Mouse (Mus musculus) midbrain, embryonic 10.5 days (tissue): ENCODE data around the gene Adgrb2. TPM values are rescaled to one million over a fixed set of nuclear protein-coding genes. Genes with fewer than 3 reads are reported as not detected.

Experiments
- DNase-seq: peaks from one replicate; pipeline ENCODE4 v3.0.0-alpha.2; 2017; ENCODE audit warnings: low spot score
- H3K27ac ChIP-seq: fragments of 300-500 bp; sonication (generic); replicated peaks from 2 replicates; pipeline ENCODE4 v1.5.1; 2016; ENCODE audit warnings: mild to moderate bottlenecking
- H3K27me3 ChIP-seq: fragments of 300-500 bp; sonication (generic); 2 replicates; pipeline ENCODE4 v1.6.1; 2016; ENCODE audit warnings: low read depth, mild to moderate bottlenecking; ENCODE audit not compliant: poor library complexity, severe bottlenecking
- H3K36me3 ChIP-seq: fragments of 300-500 bp; sonication (generic); 2 replicates; pipeline ENCODE4 v1.6.1; 2016; ENCODE audit warnings: mild to moderate bottlenecking, moderate library complexity
- H3K4me1 ChIP-seq: fragments of 300-500 bp; sonication (generic); 2 replicates; pipeline ENCODE4 v1.6.1; 2016
- H3K4me3 ChIP-seq: fragments of 300-500 bp; sonication (generic); 2 replicates; pipeline ENCODE4 v1.5.1; 2016; ENCODE audit warnings: mild to moderate bottlenecking, moderate library complexity
- H3K9me3 ChIP-seq: fragments of 300-500 bp; sonication (generic); replicated peaks from 2 replicates; pipeline ENCODE4 v1.6.1; 2016; ENCODE audit warnings: mild to moderate bottlenecking
- WGBS: fragments of 180-500 bp; shearing (Covaris S2); methylation state at CpG from one replicate; pipeline ENCODE4 v1.1.7; 2016; 5-methylcytosine and 5-hydroxymethylcytosine counted together
- polyA plus RNA-seq: library from polyadenylated mRNA; unstranded; fragments of >200 nt; fragmentation: Nextera tagmentation; extraction: Ambion mirVana; gene quantifications from 2 replicates; pipeline ENCODE4 v1.2.1, GENCODE M21; 2016

Adgrb2 gene
- polyA plus RNA-seq, 1 experiment from 2014 or later: 2.0 TPM

DNA sequence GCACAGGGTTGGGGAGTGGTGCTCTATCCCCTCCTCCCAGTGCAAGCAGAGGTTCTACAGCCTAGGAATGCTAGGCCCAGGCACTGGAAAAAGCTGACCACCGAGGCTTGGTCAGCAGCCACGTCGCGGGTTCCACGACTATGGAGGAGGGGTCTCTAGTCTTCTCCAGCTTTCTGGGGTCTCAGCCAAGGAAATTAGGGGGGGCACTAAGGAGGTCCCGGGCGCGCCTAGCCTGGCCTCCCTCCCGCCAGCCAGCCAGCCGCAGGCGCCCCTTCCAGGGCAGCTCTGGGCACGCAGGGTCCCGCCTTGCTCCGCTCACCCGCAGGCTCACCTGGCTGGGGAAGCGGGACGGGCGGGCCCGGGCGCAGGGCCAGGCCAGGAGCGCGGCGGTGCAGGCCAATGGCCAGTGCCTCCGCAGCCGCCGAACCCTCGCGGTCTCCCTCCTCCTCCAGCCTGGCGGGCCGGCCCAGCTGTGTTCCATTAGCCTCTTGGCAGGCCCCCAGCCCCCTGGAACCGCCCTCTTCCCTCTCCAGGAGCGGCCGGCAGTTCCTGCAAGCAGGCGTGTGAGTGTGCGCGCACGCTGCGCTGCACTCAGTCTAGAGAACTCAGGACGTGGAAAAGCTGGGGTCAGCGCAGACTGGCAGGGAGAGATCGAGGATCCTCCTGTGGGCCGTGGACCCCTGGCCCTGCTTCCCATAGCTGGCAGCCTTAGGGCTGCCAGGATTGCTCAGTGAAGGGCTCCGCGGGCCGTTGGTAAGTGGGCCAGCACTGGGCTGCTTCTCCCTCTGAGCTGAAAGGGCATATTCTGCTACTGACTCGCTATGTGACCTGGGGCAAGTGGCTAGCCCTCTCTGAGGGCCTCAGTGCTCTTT, 62.9 kb downstream of the Adgrb2 start, which contains the start of gene Col16a1:
TSS of gene Col16a1 (plus strand) at position 510 of the 872 bp plus-strand sequence.
- Histone ChIP-seq H3K9me3 (no peaks in the 10 kb centered on the region), H3K27ac (peak within 1 kb of the TSS; percentile 81), H3K4me3 (peak within 1 kb of the TSS; percentile 59), H3K27me3 (peaks cover 60% of the 10 kb centered on the region), H3K36me3 (no peaks in the 10 kb centered on the region), H3K4me1 (peaks cover 22% of the 10 kb centered on the region)
- peak; percentile 73 for DNase-seq
- WGBS: 3% methylated on average over 46 of the region's 46 CpGs

DNA sequence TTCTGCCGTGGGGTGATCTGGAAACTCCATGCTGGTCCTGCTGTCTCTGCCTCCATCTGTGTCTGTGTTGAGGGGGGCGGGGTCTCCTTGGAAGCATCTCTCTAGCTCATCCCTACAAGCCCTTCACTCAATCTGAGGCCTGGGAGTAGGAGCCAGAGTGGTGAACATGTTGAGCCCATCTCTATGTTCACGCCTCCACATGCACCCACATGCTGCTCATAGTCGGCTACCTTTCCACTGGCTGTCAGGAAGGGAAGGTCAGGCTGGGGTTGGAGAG, 63.5 kb downstream of the Adgrb2 start:
- peaks cover 60% of the 10 kb centered on the region for H3K27me3 ChIP-seq
- peak overlapping the region; percentile 81 for H3K27ac ChIP-seq
- H3K36me3 ChIP-seq: no peaks in the 10 kb centered on the region
- peaks cover 22% of the 10 kb centered on the region for H3K4me1 ChIP-seq
- H3K9me3 ChIP-seq: no peaks in the 10 kb centered on the region
- WGBS: 34% methylated on average over 4 of the region's 4 CpGs
- peak overlapping the region; percentile 59 for H3K4me3 ChIP-seq
- DNase-seq: no peak

DNA sequence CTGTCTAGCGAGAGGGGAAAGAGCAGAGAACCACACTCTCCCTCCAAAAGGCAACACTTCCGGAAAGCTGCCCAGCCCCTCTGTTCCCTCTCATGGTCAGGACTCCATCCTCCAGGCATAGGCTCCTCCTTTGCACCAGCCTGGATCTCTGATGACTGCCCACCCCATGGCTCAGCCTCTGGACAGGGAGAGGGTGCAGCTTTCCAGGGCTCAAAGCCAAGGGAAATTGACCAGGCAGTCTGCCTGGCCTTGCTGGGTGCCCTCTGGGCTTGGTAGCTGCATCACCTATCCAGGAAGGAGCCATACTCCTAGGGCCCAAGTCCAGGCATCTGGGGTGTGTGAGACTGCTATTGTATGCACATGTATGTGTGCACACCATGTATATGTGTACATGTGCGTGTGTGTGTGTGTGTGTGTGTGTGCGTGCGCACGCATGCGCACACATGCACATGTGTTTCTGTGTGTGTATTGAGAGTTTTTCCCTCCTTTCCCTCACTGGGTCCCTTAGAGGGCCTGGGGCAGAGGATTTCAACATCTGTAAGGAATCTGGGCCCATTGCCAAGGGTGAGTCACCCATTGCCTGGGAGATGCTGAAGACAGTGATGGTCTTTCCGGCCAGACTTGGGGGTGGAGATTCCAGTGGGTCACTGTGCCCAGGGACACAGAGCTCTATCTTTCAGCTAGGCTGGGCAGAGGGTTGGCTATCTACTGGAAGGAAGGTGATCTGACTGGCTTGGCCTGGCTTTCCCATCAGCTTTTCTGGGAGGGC, 65.6 kb downstream of the Adgrb2 start:
- H3K27ac ChIP-seq: no peak overlapping the region
- H3K36me3 ChIP-seq: no peaks in the 10 kb centered on the region
- H3K27me3 ChIP-seq: peaks cover 61% of the 10 kb centered on the region
- DNase-seq: no peak
- peaks cover 25% of the 10 kb centered on the region for H3K4me1 ChIP-seq
- no peak overlapping the region for H3K4me3 ChIP-seq
- 91% methylated on average over 8 of the region's 8 CpGs for WGBS
- H3K9me3 ChIP-seq: no peaks in the 10 kb centered on the region

DNA sequence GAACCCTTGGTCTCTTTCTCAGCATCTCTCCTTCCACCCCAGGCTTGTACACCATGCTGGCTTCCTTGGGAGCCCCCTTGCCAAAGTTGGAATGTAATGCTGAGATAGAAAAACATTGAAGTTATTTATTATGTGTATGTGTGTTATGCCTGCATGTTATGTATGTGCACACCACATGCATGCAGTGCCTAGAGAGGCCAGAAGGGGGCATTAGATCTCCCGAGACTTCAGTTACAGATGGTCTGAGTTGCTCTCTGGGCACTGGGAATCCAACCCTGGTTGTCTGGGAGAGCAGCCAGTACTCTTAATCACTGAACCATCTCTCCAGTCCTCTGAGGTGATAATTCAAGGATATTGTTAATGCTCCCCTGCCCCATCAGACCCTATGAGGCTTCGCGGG, 67.6 kb downstream of the Adgrb2 start:
- Histone ChIP-seq H3K27ac (no peak overlapping the region), H3K4me1 (peaks cover 33% of the 10 kb centered on the region), H3K4me3 (no peak overlapping the region), H3K36me3 (no peaks in the 10 kb centered on the region), H3K9me3 (no peaks in the 10 kb centered on the region), H3K27me3 (peaks cover 40% of the 10 kb centered on the region)
- whole genome bisulfite sequencing: 95% methylated on average over 3 of the region's 3 CpGs
- no peak for DNase-seq

DNA sequence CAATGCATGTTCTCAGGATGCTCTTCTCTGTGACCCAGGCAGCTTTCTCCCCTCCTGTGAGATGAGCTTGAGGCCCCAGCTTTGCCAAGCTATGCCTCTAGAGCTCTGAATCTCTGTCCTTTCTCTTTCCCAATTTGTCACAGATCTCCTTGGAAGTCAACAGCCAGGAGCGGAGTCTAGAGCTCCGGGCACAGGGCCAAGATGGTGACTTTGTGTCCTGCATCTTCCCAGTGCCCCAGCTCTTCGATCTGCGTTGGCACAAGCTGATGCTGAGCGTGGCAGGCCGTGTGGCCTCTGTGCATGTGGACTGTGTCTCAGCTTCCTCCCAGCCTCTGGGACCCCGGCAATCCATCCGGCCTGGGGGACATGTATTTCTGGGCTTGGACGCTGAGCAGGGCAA, 68.4 kb downstream of the Adgrb2 start:
- Histone ChIP-seq H3K27me3 (peaks cover 32% of the 10 kb centered on the region), H3K36me3 (no peaks in the 10 kb centered on the region), H3K9me3 (no peaks in the 10 kb centered on the region), H3K27ac (no peak overlapping the region), H3K4me1 (peaks cover 25% of the 10 kb centered on the region), H3K4me3 (no peak overlapping the region)
- DNase-seq: no peak
- WGBS: 92% methylated on average over 9 of the region's 9 CpGs

DNA sequence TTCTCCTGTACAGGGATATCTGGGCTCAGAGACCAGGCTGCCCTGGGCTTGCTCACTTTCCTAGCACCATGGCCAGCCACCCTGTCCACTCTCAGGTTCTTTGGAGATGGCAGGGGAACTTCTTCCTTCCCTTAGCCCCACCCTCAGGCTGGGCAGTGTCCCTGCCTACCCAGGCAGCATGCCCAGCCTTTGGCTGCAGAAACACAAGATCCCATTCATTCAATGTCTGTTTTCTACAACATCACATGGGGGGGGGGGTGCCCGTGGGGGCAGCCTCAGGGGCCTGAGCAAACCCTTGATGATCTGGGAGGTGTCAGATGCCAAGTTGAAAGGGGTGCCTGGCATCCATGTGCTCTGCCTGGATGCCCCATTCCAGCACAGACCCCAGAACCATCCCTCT, 70.1 kb downstream of the Adgrb2 start:
- no peak overlapping the region for H3K4me3 ChIP-seq
- H3K27ac ChIP-seq: no peak overlapping the region
- H3K27me3 ChIP-seq: peaks cover 16% of the 10 kb centered on the region; the same call in 1 of the 2 replicates
- DNase-seq: no peak
- H3K36me3 ChIP-seq: no peaks in the 10 kb centered on the region
- peaks cover 26% of the 10 kb centered on the region for H3K4me1 ChIP-seq
- H3K9me3 ChIP-seq: no peaks in the 10 kb centered on the region
- 50% methylated on average over 1 of the region's 1 CpGs for WGBS

DNA sequence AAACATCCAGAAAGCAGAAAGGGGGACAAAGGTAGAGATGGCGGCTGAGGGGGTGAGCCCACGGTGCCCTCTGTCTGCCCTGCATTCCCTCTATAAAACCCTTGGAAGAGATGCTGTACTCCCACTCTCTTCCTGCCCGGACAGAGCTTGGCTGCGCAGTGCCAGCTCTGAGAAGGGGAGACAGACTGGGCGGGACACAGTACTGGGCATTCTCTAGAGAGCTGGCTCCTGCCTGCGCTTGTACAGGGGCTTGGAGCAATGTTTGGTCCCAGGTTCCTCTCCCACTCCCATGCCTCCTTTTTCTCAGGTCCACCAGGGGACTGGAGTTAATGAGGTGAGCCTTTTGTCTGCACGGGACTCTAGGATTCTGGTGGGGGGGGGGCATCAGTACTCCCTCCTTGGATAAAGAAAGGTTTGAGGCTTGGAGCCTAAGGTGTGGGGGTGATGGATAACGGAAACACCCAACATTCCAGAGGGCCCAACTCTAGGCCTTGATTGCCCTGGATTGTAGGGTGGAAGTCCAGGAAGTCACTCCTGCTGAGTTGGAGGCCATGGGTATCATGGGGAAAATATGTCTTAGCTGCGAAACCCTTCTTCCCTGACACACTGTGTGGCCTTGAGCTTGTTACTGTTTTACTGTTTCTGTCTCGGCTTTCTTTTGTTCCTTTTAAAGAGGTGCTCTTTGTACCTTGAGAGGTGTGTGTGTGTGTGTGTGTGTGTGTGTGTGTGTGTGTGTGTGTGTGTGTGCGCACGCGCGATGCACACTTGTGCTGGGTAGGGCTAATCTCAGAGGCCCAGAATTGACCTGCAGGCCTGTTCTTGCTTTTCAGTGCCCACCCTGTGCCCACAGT, 70.7 kb downstream of the Adgrb2 start:
- 87% methylated on average over 14 of the region's 14 CpGs for WGBS
- peak overlapping the region; percentile 63 for H3K27ac ChIP-seq
- H3K4me3 ChIP-seq: no peak overlapping the region
- no peaks in the 10 kb centered on the region for H3K36me3 ChIP-seq
- H3K4me1 ChIP-seq: peaks cover 29% of the 10 kb centered on the region
- no peaks in the 10 kb centered on the region for H3K9me3 ChIP-seq
- H3K27me3 ChIP-seq: peaks cover 10% of the 10 kb centered on the region; the same call in 1 of the 2 replicates
- no peak for DNase-seq

DNA sequence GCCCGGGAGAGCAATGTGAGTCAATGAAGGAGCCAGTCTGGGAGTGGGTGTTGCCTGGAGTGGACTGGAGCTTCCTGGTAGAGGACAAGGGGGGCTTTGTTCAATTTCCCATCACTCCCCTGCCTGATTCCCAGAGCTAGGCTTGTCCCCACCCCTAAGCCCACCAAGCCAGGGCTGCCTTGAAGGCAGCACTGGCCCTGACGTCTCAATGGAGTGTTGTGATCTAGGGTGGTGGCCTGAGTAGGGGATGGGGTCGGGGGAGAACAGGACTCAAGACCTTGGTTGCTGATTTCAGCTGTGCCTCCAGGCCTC, 71.3 kb downstream of the Adgrb2 start:
- Histone ChIP-seq H3K27ac (peak overlapping the region; percentile 63; the same call in 1 of the 2 replicates), H3K9me3 (no peaks in the 10 kb centered on the region), H3K27me3 (peaks cover 9% of the 10 kb centered on the region; the same call in 1 of the 2 replicates), H3K4me1 (peaks cover 34% of the 10 kb centered on the region), H3K36me3 (no peaks in the 10 kb centered on the region), H3K4me3 (no peak overlapping the region)
- 58% methylated on average over 3 of the region's 3 CpGs for WGBS
- DNase-seq: no peak

DNA sequence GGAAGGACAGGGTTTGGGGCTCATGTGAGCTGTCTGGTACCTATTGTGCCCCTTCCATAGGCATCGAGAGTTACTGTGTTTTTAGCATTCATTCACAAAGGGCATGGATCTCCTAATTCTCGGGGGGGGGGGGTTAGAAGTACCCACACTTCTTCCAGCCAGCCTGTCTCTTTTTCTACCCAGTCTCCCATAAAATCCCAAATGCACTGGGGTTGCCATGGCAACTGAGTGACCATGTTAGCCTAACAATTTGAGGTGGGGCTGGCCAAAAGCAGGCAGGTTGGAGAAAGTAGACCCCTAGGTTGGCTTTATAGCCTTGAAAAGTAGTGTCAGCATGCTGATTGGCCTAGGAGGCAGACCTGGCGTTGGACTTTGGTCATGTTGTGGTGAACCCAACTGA, 71.8 kb downstream of the Adgrb2 start:
- H3K27me3 ChIP-seq: peaks cover 9% of the 10 kb centered on the region; the same call in 1 of the 2 replicates
- H3K27ac ChIP-seq: peak overlapping the region; percentile 63; the same call in 1 of the 2 replicates
- DNase-seq: no peak
- no peaks in the 10 kb centered on the region for H3K36me3 ChIP-seq
- H3K4me3 ChIP-seq: no peak overlapping the region
- 42% methylated on average over 3 of the region's 3 CpGs for WGBS
- peaks cover 36% of the 10 kb centered on the region for H3K4me1 ChIP-seq
- H3K9me3 ChIP-seq: no peaks in the 10 kb centered on the region

DNA sequence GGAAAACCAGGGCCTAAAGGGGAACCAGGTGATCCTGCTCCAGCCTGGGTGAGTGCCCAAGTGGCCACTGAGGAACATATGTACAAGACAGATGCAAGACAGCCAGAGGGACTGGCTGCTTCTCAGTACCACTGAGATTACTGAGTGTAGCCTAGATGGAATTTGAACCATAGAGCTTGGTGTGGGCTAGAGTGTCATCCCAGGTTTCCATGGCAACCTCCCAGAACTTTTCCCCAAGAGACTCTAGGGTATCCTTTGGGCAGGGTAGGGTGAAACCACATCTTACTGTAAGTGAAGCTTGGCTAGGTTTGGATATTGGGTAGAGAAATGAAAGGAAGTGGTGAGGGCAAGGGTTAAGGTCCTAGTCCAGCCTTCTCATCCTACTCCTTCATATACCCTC, 76.3 kb downstream of the Adgrb2 start:
- no peak for DNase-seq
- Histone ChIP-seq H3K9me3 (no peaks in the 10 kb centered on the region), H3K27me3 (no peaks in the 10 kb centered on the region)

DNA sequence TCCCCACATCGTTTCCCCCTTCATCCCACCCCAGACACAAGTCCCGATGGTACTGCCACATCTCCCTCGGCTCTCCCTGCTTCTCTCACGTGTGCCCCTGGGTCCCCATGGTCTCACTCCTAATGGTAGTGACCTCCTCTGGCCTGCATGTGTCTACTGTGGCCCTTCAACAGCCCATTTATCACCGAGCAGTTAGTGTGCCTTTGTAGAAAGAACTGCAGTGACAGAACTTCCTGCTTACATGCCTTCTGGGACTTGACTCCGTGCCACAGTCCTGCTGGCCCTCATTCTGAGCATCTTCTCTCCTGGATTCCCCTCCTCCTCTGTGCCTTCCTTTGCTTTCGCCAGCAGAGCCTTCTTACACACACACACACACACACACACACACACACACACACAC, 78.5 kb downstream of the Adgrb2 start:
- WGBS: 82% methylated on average over 7 of the region's 7 CpGs

More for the DNA sequence above, 76.3 kb downstream of the Adgrb2 start:
- Histone ChIP-seq H3K36me3 (no peaks in the 10 kb centered on the region), H3K27ac (no peak overlapping the region), H3K4me3 (no peak overlapping the region), H3K4me1 (peaks cover 26% of the 10 kb centered on the region)

DNA sequence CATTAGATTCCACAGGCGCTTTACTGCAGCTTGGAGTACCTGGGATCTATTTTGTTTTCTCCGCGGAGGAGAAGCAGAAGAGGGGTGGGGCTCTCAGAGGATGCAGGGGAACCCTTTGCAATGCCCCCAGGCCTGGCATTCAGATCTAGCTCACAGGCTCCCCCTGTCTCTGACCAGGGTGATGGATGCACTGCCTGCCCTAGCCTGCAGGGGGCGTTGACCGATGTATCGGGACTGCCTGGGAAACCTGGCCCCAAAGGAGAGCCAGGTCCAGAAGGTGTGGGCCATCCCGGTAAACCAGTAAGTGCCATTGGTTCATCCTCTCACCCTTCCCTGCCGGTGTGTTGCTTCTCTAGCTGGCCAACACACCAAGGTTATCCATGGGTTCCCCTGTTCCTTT, 82.1 kb downstream of the Adgrb2 start:
- H3K4me3 ChIP-seq: no peak overlapping the region
- WGBS: 14% methylated on average over 8 of the region's 8 CpGs
- peak; percentile 30 for DNase-seq

More for the DNA sequence above, 78.5 kb downstream of the Adgrb2 start:
- H3K9me3 ChIP-seq: no peaks in the 10 kb centered on the region
- H3K4me1 ChIP-seq: peaks cover 20% of the 10 kb centered on the region
- no peaks in the 10 kb centered on the region for H3K36me3 ChIP-seq
- no peaks in the 10 kb centered on the region for H3K27me3 ChIP-seq
- no peak overlapping the region for H3K4me3 ChIP-seq
- DNase-seq: no peak
- H3K27ac ChIP-seq: no peak overlapping the region

More for the DNA sequence above, 82.1 kb downstream of the Adgrb2 start:
- peaks cover 7% of the 10 kb centered on the region; the same call in 1 of the 2 replicates for H3K4me1 ChIP-seq
- no peak overlapping the region for H3K27ac ChIP-seq
- no peaks in the 10 kb centered on the region for H3K9me3 ChIP-seq
- no peaks in the 10 kb centered on the region for H3K27me3 ChIP-seq
- no peaks in the 10 kb centered on the region for H3K36me3 ChIP-seq
